Mouse (Mus musculus): ENCODE results near the gene Gm44805. TPM values are rescaled to one million over a fixed set of nuclear protein-coding genes. Genes with fewer than 3 reads are reported as not detected.

Gene Gm44805
- polyA plus RNA-seq, 1 experiment from 2014 or later, result not detected

DNA sequence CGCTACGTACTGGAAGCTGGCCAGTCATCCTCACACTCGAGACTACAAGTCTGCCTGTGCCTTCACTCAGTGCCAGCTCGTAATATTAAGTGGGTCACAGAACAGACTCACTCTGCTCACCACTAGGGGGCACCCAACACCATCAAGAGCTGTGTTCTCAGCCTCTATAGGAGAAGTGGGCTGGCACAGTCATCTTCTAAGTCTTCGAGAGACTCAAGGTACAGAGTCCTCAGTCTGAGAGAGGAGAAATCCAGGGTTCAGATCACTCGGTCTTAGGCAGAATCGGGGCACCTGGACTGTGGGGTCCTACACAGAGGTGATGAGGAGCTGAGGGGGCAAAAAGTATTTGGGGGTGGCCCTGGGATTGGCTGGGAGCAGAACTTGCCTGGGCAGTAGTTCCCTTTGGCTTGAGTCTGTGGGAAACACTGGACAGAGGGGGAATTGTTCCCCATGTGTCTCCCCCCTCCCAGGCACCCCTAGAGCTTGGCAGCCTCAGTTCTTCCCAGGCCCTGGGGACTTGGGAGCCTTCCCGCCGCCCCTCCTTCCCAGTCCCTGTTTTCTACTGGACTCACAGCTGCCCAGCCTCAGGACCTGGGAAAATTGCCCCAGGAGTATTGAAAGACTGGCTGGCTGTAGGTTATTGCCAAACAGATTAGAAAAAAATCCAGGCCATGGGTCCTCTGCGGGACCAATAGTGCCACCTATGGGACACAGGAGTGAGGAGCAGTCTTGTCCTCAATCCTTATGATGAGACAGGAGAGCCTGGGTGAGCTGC, 12.1 kb downstream of the Gm44805 start:
- H3K4me2 ChIP-seq (replicated peaks), result peak overlapping the region; percentile 18; the same call in 1 of the 2 replicates
- no peak overlapping the region for H3K27ac ChIP-seq (replicated peaks)
- WGBS, result 7% methylated on average over 10 of the region's 10 CpGs
- H3K4me3 ChIP-seq, result no peak overlapping the region
- no peaks in the 10 kb centered on the region for H3K9me3 ChIP-seq
- peak; percentile 64 for ATAC-seq (ENCODE audit: low FRiP score, low read depth)
- H3K4me1 ChIP-seq, result peaks cover 12% of the 10 kb centered on the region
- H3K9ac ChIP-seq (replicated peaks), result no peak overlapping the region
- H3K27me3 ChIP-seq, result 0 out of 2 replicates have a peak, but pooled peaks cover 3% of the 10 kb centered on the region
- H3K36me3 ChIP-seq, result no peaks in the 10 kb centered on the region

DNA sequence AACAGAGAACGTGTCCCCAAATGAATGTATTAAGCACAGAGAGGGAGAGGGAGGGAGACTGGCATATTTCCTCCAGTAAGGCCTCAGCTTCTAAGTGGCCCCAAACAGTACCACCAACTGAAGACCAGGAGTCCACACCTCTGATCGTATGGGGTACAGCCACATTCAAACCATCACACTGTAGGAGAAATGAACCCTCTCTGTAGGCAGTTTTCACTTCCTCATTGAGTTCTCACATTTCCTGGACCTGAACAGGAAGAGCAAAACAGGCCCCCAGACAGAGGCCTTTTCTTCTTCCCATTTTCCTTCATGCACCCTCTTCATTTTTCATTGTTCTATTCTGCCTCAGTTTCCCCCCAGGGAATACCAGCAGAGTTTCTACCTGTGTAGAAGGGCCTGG, 13.8 kb downstream of the Gm44805 start:
- no peak overlapping the region for H3K9ac ChIP-seq (replicated peaks)
- H3K4me3 ChIP-seq, result no peak overlapping the region
- no peaks in the 10 kb centered on the region; the same call in 1 of the 2 replicates for H3K36me3 ChIP-seq
- 81% methylated on average over 2 of the region's 2 CpGs for WGBS
- ATAC-seq (ENCODE audit: low FRiP score, low read depth), result no peak
- no peak overlapping the region for H3K4me2 ChIP-seq (replicated peaks)
- no peak overlapping the region for H3K27ac ChIP-seq (replicated peaks)
- H3K9me3 ChIP-seq, result no peaks in the 10 kb centered on the region
- H3K27me3 ChIP-seq, result 0 out of 2 replicates have a peak, but pooled peaks cover 3% of the 10 kb centered on the region
- peaks cover 25% of the 10 kb centered on the region for H3K4me1 ChIP-seq

GRCm38 (mm10) chr7:19666750-19667149, 14.5 kb downstream of the Gm44805 start:
- ATAC-seq (ENCODE audit: low FRiP score, low read depth), result no peak
- Histone ChIP-seq H3K27ac (replicated peaks) (no peak overlapping the region), H3K9me3 (no peaks in the 10 kb centered on the region), H3K27me3 (0 out of 2 replicates have a peak, but pooled peaks cover 3% of the 10 kb centered on the region), H3K4me3 (no peak overlapping the region), H3K36me3 (peaks cover 5% of the 10 kb centered on the region; the same call in 1 of the 2 replicates), H3K4me1 (peaks cover 25% of the 10 kb centered on the region), H3K9ac (replicated peaks) (no peak overlapping the region), H3K4me2 (replicated peaks) (no peak overlapping the region)
- 60% methylated on average over 3 of the region's 3 CpGs for WGBS

GRCm38 (mm10) chr7:19664955-19665841, 16.0 kb downstream of the Gm44805 start, which contains the start of gene Clptm1:
Clptm1 (minus strand) TSS chr7:19665033.
- Histone ChIP-seq H3K4me1 (peaks cover 25% of the 10 kb centered on the region), H3K4me3 (peak within 1 kb of the TSS; percentile 100), H3K36me3 (peaks cover 7% of the 10 kb centered on the region; the same call in 1 of the 2 replicates), H3K27me3 (0 out of 2 replicates have a peak, but pooled peaks cover 3% of the 10 kb centered on the region), H3K9ac (replicated peaks) (peak within 1 kb of the TSS; percentile 99), H3K9me3 (no peaks in the 10 kb centered on the region), H3K27ac (replicated peaks) (peak within 1 kb of the TSS; percentile 93), H3K4me2 (replicated peaks) (peak within 1 kb of the TSS; percentile 86)
- ATAC-seq (ENCODE audit: low FRiP score, low read depth), result peak; percentile 88
- under 1% methylated on average over 62 of the region's 63 CpGs for WGBS

GRCm38 (mm10) chr7:19664455-19664954, 16.7 kb downstream of the Gm44805 start:
- Histone ChIP-seq H3K4me2 (replicated peaks) (peak overlapping the region; percentile 86), H3K27me3 (0 out of 2 replicates have a peak, but pooled peaks cover 3% of the 10 kb centered on the region), H3K9ac (replicated peaks) (peak overlapping the region; percentile 99), H3K9me3 (no peaks in the 10 kb centered on the region), H3K4me1 (peaks cover 25% of the 10 kb centered on the region), H3K27ac (replicated peaks) (peak overlapping the region; percentile 93), H3K4me3 (peak overlapping the region; percentile 100), H3K36me3 (peaks cover 7% of the 10 kb centered on the region; the same call in 1 of the 2 replicates)
- ATAC-seq (ENCODE audit: low FRiP score, low read depth), result peak; percentile 64; the same call in 1 of the 2 replicates
- 1% methylated on average over 37 of the region's 37 CpGs for WGBS

GRCm38 (mm10) chr7:19663940-19664339, 17.3 kb downstream of the Gm44805 start:
- Histone ChIP-seq H3K9me3 (no peaks in the 10 kb centered on the region), H3K9ac (replicated peaks) (peak overlapping the region; percentile 99), H3K27me3 (0 out of 2 replicates have a peak, but pooled peaks cover 3% of the 10 kb centered on the region), H3K4me2 (replicated peaks) (peak overlapping the region; percentile 86), H3K4me1 (peaks cover 20% of the 10 kb centered on the region), H3K27ac (replicated peaks) (no peak overlapping the region), H3K36me3 (peaks cover 7% of the 10 kb centered on the region; the same call in 1 of the 2 replicates), H3K4me3 (peak overlapping the region; percentile 100)
- 24% methylated on average over 8 of the region's 8 CpGs for WGBS
- ATAC-seq (ENCODE audit: low FRiP score, low read depth), result no peak

DNA sequence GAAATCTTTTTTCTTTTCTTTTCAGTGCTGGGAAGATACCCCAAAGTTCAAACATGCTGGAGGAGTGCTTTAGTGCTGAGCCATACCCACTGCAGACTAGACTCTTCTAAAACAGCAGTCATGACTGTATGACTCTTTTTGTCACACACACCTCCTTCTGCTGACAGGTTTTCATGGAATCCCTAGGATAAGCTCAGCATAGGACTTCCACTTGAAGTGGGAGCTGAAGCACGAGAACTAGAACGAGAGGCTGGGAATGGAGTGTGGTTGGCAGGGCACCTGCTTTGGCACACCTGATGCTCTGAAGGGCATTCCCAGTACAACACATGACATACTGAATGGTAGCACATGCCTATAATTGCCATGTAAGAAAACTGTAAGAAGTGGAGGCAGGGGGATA, 28.6 kb downstream of the Gm44805 start:
- no peaks in the 10 kb centered on the region for H3K4me1 ChIP-seq
- no peak overlapping the region for H3K27ac ChIP-seq (replicated peaks)
- no peak overlapping the region for H3K4me3 ChIP-seq
- no peak overlapping the region for H3K9ac ChIP-seq (replicated peaks)
- WGBS, result 100% methylated on average over 2 of the region's 2 CpGs
- no peaks in the 10 kb centered on the region for H3K9me3 ChIP-seq
- ATAC-seq (ENCODE audit: low FRiP score, low read depth), result no peak
- H3K4me2 ChIP-seq (replicated peaks), result no peak overlapping the region
- peaks cover 72% of the 10 kb centered on the region for H3K36me3 ChIP-seq
- H3K27me3 ChIP-seq, result no peaks in the 10 kb centered on the region

GRCm38 (mm10) chr7:19651063-19651786, 30.0 kb downstream of the Gm44805 start:
- Histone ChIP-seq H3K27me3 (no peaks in the 10 kb centered on the region), H3K9ac (replicated peaks) (no peak overlapping the region), H3K9me3 (no peaks in the 10 kb centered on the region), H3K4me2 (replicated peaks) (no peak overlapping the region), H3K27ac (replicated peaks) (no peak overlapping the region), H3K4me3 (no peak overlapping the region), H3K36me3 (peaks cover 79% of the 10 kb centered on the region), H3K4me1 (no peaks in the 10 kb centered on the region)
- 94% methylated on average over 6 of the region's 6 CpGs for WGBS
- ATAC-seq (ENCODE audit: low FRiP score, low read depth), result no peak

DNA sequence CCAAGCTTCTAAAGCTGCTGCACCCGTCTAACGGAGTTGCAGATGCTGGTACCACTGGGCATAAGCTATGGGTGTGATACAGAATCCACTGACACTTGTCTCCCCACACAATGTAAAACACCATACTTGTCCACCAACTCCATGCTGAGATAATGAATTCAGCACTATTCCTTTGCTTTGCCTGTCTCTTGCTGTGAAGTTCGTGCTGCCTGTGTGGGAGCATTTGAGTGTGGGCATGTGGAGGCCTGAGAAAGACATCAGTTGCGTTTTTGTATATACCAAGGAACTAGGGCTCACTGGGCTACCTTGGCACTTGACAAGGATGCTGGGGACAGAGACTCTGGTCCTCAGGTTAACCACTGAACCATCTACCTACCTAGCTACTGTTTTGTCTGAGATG, 40.0 kb downstream of the Gm44805 start:
- Histone ChIP-seq H3K4me2 (replicated peaks) (no peak overlapping the region), H3K4me3 (no peak overlapping the region), H3K36me3 (peaks cover 98% of the 10 kb centered on the region), H3K4me1 (no peaks in the 10 kb centered on the region), H3K27me3 (no peaks in the 10 kb centered on the region), H3K9ac (replicated peaks) (no peak overlapping the region), H3K27ac (replicated peaks) (no peak overlapping the region), H3K9me3 (no peaks in the 10 kb centered on the region)
- WGBS, result 94% methylated on average over 4 of the region's 4 CpGs
- ATAC-seq (ENCODE audit: low FRiP score, low read depth), result no peak

- H3K9me3 ChIP-seq, result no peaks in the 10 kb centered on the region
- no peaks in the 10 kb centered on the region for H3K4me1 ChIP-seq
- WGBS, result 86% methylated on average over 11 of the region's 11 CpGs
- H3K4me3 ChIP-seq, result no peak overlapping the region
- no peak overlapping the region for H3K27ac ChIP-seq (replicated peaks)
- ATAC-seq (ENCODE audit: low FRiP score, low read depth), result no peak
- peaks cover 84% of the 10 kb centered on the region for H3K36me3 ChIP-seq
- H3K9ac ChIP-seq (replicated peaks), result no peak overlapping the region
- no peak overlapping the region for H3K4me2 ChIP-seq (replicated peaks)
- no peaks in the 10 kb centered on the region for H3K27me3 ChIP-seq
Measured at GRCm38 (mm10) chr7:19635074-19635827, 46.0 kb downstream of the Gm44805 start.

DNA sequence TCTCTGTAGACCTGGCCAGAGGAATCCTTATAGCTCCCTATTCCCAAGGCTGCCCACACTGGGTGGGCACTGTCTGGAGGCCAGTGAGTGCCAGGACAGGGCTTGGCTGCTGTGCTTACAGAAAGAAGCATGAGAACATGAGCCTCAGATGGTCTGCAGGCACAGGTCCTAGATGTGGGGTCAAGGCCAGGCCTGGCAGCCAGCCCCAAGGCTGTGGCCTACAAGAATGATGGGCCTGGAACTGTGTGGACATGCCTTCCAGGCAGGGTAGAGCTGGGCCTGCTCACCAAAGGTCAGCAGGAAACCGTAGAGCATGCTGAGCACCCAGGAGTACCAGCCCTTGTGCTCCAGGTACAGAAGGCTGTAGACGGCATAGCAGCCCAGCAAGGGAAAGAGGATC, 46.6 kb downstream of the Gm44805 start:
- peaks cover 77% of the 10 kb centered on the region for H3K36me3 ChIP-seq

More for the DNA sequence above, 46.6 kb downstream of the Gm44805 start:
- WGBS, result 100% methylated on average over 2 of the region's 2 CpGs
- no peaks in the 10 kb centered on the region for H3K9me3 ChIP-seq
- no peak overlapping the region for H3K4me3 ChIP-seq
- no peaks in the 10 kb centered on the region for H3K4me1 ChIP-seq
- H3K9ac ChIP-seq (replicated peaks), result no peak overlapping the region
- H3K27ac ChIP-seq (replicated peaks), result no peak overlapping the region
- ATAC-seq (ENCODE audit: low FRiP score, low read depth), result no peak
- no peak overlapping the region for H3K4me2 ChIP-seq (replicated peaks)
- no peaks in the 10 kb centered on the region for H3K27me3 ChIP-seq

All from midbrain, embryonic 12.5 days (tissue).